Mouse (Mus musculus): ENCODE data around the gene Alpl. TPM values are rescaled to one million over a fixed set of nuclear protein-coding genes. Genes with fewer than 3 reads are reported as not detected.

Gene Alpl
- 3.6 and 5.6 TPM in 2 replicates for polyA plus RNA-seq (2015; fragmentation: Nextera tagmentation; extraction: Ambion mirVana)

DNA sequence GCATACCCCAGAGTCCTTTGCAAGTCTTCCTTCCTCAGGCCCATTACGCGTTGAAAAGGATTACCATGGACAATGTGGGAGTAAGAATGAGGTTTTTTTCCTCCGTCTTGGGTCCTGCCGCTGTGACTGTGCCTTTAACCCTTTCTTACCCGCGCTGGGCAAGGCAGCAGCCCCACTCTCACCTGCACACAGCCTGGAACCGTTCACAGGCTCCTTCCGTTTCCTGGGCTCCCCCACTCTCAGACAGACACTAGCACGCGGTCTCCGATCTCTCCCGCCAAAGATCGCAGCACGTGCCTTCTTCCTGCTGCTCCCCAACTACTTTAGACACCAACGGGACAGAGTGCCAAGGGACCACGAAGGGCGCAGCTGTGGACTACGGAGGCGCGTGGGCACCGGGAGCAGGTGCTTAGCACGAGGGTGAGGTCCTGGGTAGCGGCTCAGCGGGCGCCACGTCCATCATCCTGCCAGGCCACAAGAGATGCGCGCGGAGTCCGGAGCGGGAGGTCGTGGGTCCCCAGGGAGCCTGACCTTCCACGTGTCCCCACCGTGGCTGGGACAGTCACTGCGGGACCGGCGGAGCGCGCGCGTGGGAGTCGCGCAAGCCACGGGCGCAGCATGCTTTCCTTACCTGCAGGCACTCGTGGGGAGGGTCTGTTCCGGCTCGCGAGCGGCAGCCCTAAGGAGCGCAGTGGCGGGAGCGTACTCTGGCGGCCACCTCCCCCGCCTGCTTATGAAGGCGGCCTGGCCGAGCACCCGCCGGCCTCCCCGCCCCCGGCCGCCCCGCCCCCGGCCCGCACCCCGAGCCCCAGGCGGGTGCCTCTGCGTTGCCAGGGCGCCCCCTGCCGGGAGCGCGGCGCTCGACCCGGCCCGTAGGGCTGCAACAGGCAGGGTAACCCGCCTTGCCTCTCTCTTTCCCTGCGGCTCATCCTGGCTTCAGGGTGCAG, at the start of gene Alpl:
Alpl (minus strand) TSS at position 774 of the 947 bp plus-strand sequence.

Other genes starting within 250 kb of the Alpl start
- gene Ldlrad2, start 221.8 kb downstream of the Alpl start, polyA plus RNA-seq (2015; fragmentation: Nextera tagmentation; extraction: Ambion mirVana) = 0.35 TPM in 1 of 2 replicates, not detected in the other
- 33.2 and 48.7 TPM in 2 replicates for gene Usp48, start 202.6 kb downstream of the Alpl start, polyA plus RNA-seq (2015; fragmentation: Nextera tagmentation; extraction: Ambion mirVana)
- 45.6 and 96.2 TPM in 2 replicates for gene Rap1gap, start 131.7 kb downstream of the Alpl start, polyA plus RNA-seq (2015; fragmentation: Nextera tagmentation; extraction: Ambion mirVana)
- 45.2 and 82.1 TPM in 2 replicates for gene Ece1, start 65.9 kb upstream of the Alpl start, polyA plus RNA-seq (2015; fragmentation: Nextera tagmentation; extraction: Ambion mirVana)
- 22.2 and 29.8 TPM in 2 replicates for gene Eif4g3, start 196.6 kb upstream of the Alpl start, polyA plus RNA-seq (2015; fragmentation: Nextera tagmentation; extraction: Ambion mirVana)